Comparison of ENCODE assay signal across 9 mouse cellular contexts in genomic region chr11:109441119-109441518, GRCm38 (mm10). TPM values are rescaled to one million over a fixed set of nuclear protein-coding genes. Genes with fewer than 3 reads are reported as not detected.
DNase-seq lines count a peak whose midpoint lies in the region; TF ChIP-seq lines count a peak whose summit lies in the region.
"Had no signal": no experiment of that assay in that cellular context is flagged by ENCODE, and none has a peak within 500 bp of the region (broad histone marks: within the 10 kb centered on the region; RNA-seq: fewer than 3 reads in every experiment).

No protein-coding gene starts in this region.

- DNase-seq in adrenal gland, adult (ENCODE audit: inconsistent age in 2 of 2, low spot score in 1 of 2), result peak; percentile 35 to 68
- no peak for DNase-seq in adrenal gland, adult 18-20 months (ENCODE audit: low spot score in 2 of 2)
- no peak for DNase-seq in layer of hippocampus, adult 2 months (ENCODE audit: low spot score in 2 of 2)
- DNase-seq in layer of hippocampus, adult 11-12 months (ENCODE audit: low spot score), result no peak
- DNase-seq in adrenal gland, postnatal 25 days, result peak; percentile 36
- DNase-seq in kidney, postnatal 14 days, result peak; percentile 41
- DNase-seq in retina, postnatal 1 day, result peak; percentile 65
- no peak for DNase-seq in frontal cortex, postnatal 10 days (ENCODE audit: low spot score in 2 of 2)

- no peak overlapping the region for H3K27ac ChIP-seq in layer of hippocampus, adult 2 months
- H3K27ac ChIP-seq: hindbrain, embryonic 15.5 days had no signal

- H3K4me3 ChIP-seq in layer of hippocampus, adult 2 months, result no peak overlapping the region
- H3K4me3 ChIP-seq: hindbrain, embryonic 15.5 days had no signal

- peak; percentile 70 for TF ChIP-seq CTCF in layer of hippocampus, adult 2 months (conservative IDR thresholded peaks at IDR 0.05)

RNA-seq across cellular contexts. Expression of gene Amz2, which starts 15.4 kb away (rescaled TPM):
- 10 to 100 TPM; 39.7 to 40.8 TPM for total RNA-seq in adrenal gland, adult 18-20 months (2021)
- 10 to 100 TPM; 54.7 to 64.7 TPM for total RNA-seq in layer of hippocampus, adult 2 months (2021)
- 41.9 and 53.9 TPM in 2 replicates for total RNA-seq in adrenal gland, postnatal 25 days (2021)

RNA-seq across cellular contexts. Expression of gene 9930022D16Rik, which starts 27.4 kb away (rescaled TPM):
- not detected for total RNA-seq in adrenal gland, adult 18-20 months (2021)
- not detected for total RNA-seq in layer of hippocampus, adult 2 months (2021)
- not detected in 2 replicates for total RNA-seq in adrenal gland, postnatal 25 days (2021)

RNA-seq across cellular contexts. Expression of gene Arsg, which starts 32.1 kb away (rescaled TPM):
- total RNA-seq in adrenal gland, adult 18-20 months (2021), result 1 to 10 TPM; 5.6 to 6.3 TPM
- 10 to 100 TPM; 11.7 to 13.9 TPM for total RNA-seq in layer of hippocampus, adult 2 months (2021)
- 4.1 and 5.9 TPM in 2 replicates for total RNA-seq in adrenal gland, postnatal 25 days (2021)

RNA-seq across cellular contexts. Expression of gene Slc16a6, which starts 32.3 kb away (rescaled TPM):
- total RNA-seq in adrenal gland, adult 18-20 months (2021), result under 1 TPM; 0.63 to 0.90 TPM
- total RNA-seq in layer of hippocampus, adult 2 months (2021), result 1 to 10 TPM; 7.2 to 8.1 TPM
- 0.46 and 0.67 TPM in 2 replicates for total RNA-seq in adrenal gland, postnatal 25 days (2021)

Comparison
In these comparisons a context has a peak if more than half of its experiments do, and no peak if none do; other contexts are left out.
1. DNase-seq: peak in adrenal gland, adult (2 of 2), adrenal gland, postnatal 25 days (single experiment), kidney, postnatal 14 days (single experiment) and retina, postnatal 1 day (single experiment); none in adrenal gland, adult 18-20 months (0 of 2), layer of hippocampus, adult 2 months (0 of 2), layer of hippocampus, adult 11-12 months (single experiment) and frontal cortex, postnatal 10 days (0 of 2).